Mouse (Mus musculus) urinary bladder, adult 2 months (tissue): ENCODE results near the gene Fam19a4. TPM values are rescaled to one million over a fixed set of nuclear protein-coding genes. Genes with fewer than 3 reads are reported as not detected.

Experiments
- DNase-seq: peaks from one replicate; pipeline ENCODE4 v3.0.0; 2022; ENCODE audit warnings: low spot score
- polyA plus RNA-seq: library from polyadenylated mRNA; depleted of rRNA; stranded (reverse); fragments of >200 nt; gene quantifications from 2 replicates; pipeline ENCODE4 v1.2.3, GENCODE M21; 2012; rRNA removed

The Fam19a4 gene
- not detected in 2 replicates for polyA plus RNA-seq

DNA sequence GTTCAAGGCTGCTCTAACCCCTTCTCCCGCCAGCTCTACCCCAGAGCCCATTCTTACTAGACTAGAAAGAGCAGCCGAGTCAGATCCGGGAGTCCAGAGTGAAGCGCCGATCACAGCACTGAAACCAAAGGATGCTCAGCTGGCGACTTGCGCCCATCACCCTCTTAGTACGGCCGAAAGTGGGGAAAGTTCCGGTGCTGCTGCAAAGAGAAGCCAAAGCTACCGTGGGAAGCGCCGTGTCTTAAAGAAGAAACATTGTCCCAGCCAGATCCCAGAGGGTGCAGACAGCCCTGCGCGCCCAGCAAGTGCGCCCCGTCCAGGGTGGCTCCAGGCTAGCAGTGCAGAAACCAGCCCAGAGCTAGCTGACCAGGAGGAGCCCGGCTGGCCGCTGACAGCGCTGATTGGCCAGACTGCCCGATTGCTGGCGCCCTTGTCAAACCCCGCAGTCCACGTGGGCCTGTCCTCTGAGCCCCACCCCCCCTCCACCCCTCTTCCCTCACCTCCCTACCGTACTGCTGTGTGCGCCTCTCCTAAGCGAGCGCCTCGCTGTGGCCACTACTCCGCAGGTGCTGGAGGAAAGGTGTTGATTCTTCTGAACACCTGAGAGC is at the start of gene Fam19a4:
TSS of gene Fam19a4 (minus strand) at position 340 of the 608 bp plus-strand sequence.
- DNase-seq, result no peak

- no peak for DNase-seq
Observed at GRCm38 (mm10) chr6:97106777-97107176, 46.6 kb upstream of the Fam19a4 start.

DNA sequence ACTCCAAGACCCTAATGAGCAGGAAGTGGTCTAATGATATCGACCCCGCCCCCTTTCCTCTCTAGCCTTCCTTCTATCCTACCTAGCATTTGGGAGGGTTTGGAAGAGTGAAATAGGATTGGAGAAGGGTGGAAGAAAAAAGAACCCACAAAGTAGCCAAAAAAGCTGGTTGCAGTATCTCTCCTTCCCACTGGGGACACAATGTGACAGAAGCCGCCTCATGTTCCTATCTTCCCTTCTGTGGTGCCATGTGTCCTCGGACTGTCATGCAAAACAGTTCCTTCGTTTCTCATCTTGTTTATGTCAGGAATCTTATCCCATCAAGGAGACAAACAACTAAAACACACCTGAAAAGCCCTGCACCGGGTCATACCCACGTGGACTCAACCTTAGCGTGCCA is 45.9 kb upstream of the Fam19a4 start:
- DNase-seq, result no peak

GRCm38 (mm10) chr6:97104264-97104852 is 44.1 kb upstream of the Fam19a4 start:
- no peak for DNase-seq

DNA sequence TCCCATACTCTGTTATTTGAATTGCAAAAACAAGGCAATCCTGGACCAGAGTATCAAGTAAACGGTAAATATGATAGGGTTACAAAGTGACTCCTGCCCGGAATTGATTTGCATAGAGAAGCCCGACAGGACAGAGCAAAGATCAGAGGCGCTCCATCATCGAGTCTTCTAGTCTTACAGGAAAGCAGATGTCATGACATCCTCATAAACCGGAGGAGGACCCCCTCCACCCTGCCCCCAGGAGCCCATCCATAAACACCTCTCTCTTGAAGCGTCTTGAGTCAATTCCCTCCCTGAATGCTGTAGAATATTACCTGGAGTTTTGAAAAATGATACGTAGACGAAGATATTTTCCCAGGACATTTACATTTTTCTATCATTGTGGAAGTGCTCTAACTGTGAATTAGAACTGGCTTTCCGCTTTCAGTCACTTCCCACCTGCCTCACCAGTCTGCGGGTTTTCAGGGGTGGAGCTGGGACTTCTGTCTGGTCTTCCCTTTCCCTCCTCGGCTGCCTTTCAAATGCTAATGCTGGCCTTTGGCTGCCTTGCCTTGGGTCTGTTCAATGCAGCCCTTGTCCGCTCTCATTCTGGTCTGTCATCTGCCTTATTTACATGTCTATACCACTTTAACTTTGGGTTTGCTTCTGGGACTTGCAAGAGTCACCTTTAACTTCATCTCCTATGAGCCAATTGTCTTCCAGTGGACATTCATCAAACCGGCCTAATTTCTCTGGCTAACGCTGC is 41.9 kb upstream of the Fam19a4 start:
- no peak for DNase-seq

DNA sequence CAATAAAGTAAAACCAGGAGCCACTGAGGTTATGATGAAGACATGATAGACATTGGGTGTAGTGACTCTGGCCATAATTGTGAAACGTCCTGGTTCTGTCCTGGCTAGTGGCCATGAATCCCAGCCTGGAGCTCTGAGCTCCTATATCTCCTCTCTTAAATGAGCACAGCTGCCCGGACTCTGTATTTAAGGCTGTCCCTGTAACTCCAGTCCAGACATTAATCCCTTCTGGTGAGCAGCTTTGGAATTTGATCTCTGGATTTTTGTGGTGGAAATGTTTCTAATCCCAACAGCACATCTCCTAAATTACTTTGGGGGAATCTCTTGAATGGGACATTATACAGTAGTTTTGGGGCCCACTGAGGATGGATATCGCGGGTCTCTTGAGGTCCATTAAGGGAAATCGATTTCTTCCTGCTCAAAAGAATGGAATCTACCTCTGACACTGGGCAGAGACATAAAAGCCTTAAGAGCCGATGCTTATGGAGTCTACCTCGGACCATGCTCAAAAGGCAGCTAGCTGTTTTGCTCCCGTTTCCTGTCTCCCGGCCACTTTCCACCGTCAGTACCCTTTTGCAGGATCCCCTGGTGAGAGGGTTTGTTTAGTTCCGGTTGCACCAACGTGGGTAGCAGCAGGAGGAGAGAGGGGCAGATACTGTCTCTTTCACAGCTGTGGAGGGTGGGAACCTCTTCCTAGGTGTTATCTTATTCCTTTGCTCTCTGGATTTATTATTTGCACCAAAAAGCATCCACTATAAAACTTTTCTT is 41.2 kb upstream of the Fam19a4 start:
- DNase-seq, result no peak

- no peak for DNase-seq
Observed at GRCm38 (mm10) chr6:97082336-97082735, 22.1 kb upstream of the Fam19a4 start.

DNA sequence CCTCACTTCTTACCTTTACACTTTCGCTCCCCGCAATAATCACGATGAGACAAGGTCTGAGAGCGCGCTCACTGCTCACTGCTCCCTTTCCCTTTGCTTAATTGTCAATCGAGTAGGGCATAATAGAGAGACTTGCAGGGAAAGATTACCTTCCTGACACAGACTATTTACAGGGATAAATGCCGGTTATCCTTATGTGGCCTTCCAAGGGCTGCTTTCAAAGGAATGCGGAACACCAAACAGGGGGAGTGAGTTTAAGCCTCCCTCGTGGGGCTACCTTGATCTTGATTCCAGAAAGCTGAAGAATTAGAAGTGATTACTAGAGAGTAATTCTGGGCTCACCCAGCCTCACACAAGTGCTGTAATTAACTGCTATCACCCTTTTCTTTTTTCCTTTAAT is 19.8 kb upstream of the Fam19a4 start:
- no peak for DNase-seq

- no peak for DNase-seq
Observed at GRCm38 (mm10) chr6:97059599-97059998, 614 bp downstream of the Fam19a4 start.

DNA sequence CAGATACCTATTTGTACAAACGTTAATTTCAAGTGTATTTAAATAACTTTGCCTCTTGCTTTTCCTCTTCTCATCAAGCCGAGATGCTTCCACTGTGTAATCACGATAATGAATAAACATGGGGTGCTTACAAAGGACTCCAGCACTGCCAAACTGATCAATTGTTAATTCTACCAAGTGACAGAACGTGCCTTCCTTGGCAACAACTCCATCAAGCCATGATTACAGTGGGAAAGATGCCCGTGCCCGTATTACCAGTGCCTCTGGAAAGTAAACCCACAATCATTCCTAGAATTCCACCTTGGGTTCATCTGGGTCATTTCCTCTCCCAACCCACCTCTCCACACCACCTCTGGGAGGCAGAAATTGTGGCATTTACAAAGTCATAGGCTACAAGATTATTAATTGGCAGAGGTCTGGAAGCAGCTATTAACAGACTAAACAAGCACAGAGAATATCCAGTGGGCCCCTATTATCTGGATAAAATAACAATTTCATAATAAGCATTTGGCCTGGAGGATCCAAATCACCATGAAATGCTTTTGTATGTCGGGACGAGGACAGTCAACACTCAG is 7.9 kb downstream of the Fam19a4 start:
- DNase-seq, result no peak

GRCm38 (mm10) chr6:97048403-97048802 is 11.8 kb downstream of the Fam19a4 start:
- DNase-seq, result no peak

- no peak for DNase-seq
Observed at GRCm38 (mm10) chr6:97046541-97046940, 13.7 kb downstream of the Fam19a4 start.

GRCm38 (mm10) chr6:97027110-97027677 is 33.0 kb downstream of the Fam19a4 start:
- no peak for DNase-seq

GRCm38 (mm10) chr6:97019323-97019722 is 40.9 kb downstream of the Fam19a4 start:
- DNase-seq, result no peak

- no peak for DNase-seq
Observed at GRCm38 (mm10) chr6:97016711-97017110, 43.5 kb downstream of the Fam19a4 start.

DNA sequence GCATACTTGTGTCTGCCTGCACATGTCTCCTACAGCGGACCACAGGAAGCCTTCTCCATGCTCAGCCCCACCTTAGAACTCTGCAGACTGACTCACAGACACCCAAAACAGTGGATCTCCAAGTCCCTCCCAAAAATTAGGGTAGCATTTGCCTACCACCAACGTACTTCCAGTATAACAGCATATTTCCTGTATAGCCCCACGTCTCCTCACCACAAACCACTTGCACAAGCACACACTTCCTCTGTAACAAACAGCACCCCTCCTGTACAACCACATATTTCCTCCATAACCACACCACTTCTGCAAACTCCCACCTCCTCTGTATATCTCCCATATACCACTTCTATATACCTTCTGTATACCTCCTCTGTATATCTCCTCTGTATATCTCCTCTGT is 44.2 kb downstream of the Fam19a4 start:
- DNase-seq, result no peak

- no peak for DNase-seq
Observed at GRCm38 (mm10) chr6:97006513-97007094, 53.6 kb downstream of the Fam19a4 start.

DNA sequence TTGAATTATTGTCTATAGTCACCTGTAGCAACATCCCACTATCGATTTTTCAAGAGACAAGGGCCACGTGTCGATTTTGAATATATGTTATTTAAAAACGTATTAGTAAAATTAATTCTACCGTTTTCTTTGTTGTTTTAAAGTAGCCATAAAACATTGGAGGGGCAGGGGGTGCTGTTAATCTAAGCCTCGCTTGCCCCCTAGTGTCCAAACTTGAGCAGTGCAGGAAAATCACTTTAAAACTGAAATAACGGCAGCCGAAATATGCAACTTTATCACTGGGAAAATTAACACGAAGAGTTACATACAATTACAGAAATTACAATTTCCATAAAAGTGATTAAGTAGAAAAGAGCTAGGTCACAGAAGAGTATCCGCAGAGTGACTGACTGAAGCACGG is 55.2 kb downstream of the Fam19a4 start:
- DNase-seq, result no peak

GRCm38 (mm10) chr6:96995556-96996159 is 64.6 kb downstream of the Fam19a4 start:
- no peak for DNase-seq

- DNase-seq, result no peak
Observed at GRCm38 (mm10) chr6:96991741-96992140, 68.5 kb downstream of the Fam19a4 start.

GRCm38 (mm10) chr6:96977537-96977936 is 82.7 kb downstream of the Fam19a4 start:
- DNase-seq, result no peak
